Mouse (Mus musculus): ENCODE measurements around the gene Gm45234.

The Gm45234 gene

GRCm38 (mm10) chr6:124708289-124708889 is 47.4 kb downstream of the Gm45234 start:
- DNase-seq (ENCODE audit: low spot score), result no peak

GRCm38 (mm10) chr6:124706061-124706627 is 49.7 kb downstream of the Gm45234 start:
- DNase-seq (ENCODE audit: low spot score), result no peak

GRCm38 (mm10) chr6:124704417-124704816 is 51.4 kb downstream of the Gm45234 start:
- no peak for DNase-seq (ENCODE audit: low spot score)

GRCm38 (mm10) chr6:124703789-124704188 is 52.0 kb downstream of the Gm45234 start:
- no peak for DNase-seq (ENCODE audit: low spot score)

- peak; percentile 75 for DNase-seq (ENCODE audit: low spot score)
Observed at GRCm38 (mm10) chr6:124702784-124703103, 53.1 kb downstream of the Gm45234 start.

GRCm38 (mm10) chr6:124702102-124702783 is 53.6 kb downstream of the Gm45234 start:
- no peak for DNase-seq (ENCODE audit: low spot score)

- DNase-seq (ENCODE audit: low spot score), result no peak
Observed at GRCm38 (mm10) chr6:124701338-124701737, 54.5 kb downstream of the Gm45234 start.

GRCm38 (mm10) chr6:124699962-124700610 is 55.7 kb downstream of the Gm45234 start:
- DNase-seq (ENCODE audit: low spot score), result peak; percentile 67

GRCm38 (mm10) chr6:124699366-124699765 is 56.5 kb downstream of the Gm45234 start:
- DNase-seq (ENCODE audit: low spot score), result no peak

- no peak for DNase-seq (ENCODE audit: low spot score)
Observed at GRCm38 (mm10) chr6:124698751-124699150, 57.1 kb downstream of the Gm45234 start.

- DNase-seq (ENCODE audit: low spot score), result no peak
Observed at GRCm38 (mm10) chr6:124696441-124697150, 59.2 kb downstream of the Gm45234 start.

GRCm38 (mm10) chr6:124694166-124694955 is 61.5 kb downstream of the Gm45234 start:
- DNase-seq (ENCODE audit: low spot score), result peak; percentile 91

- DNase-seq (ENCODE audit: low spot score), result no peak
Observed at GRCm38 (mm10) chr6:124693243-124693981, 62.4 kb downstream of the Gm45234 start.

GRCm38 (mm10) chr6:124690517-124690916 is 65.3 kb downstream of the Gm45234 start:
- no peak for DNase-seq (ENCODE audit: low spot score)
